Mouse (Mus musculus) Patski (cell line): ENCODE data around the gene Cabcoco1. TPM values are rescaled to one million over a fixed set of nuclear protein-coding genes. Genes with fewer than 3 reads are reported as not detected.

ENCODE experiments used
- ATAC-seq: fragments of 100-300 bp; one replicate; pipeline ENCODE4 v1.8.0; 2021
- CTCF ChIA-PET: fragments of 350-600 bp; sonication (Branson Sonifier 250); formaldehyde crosslinking; loops from one replicate; lab custom pipeline; 2022; ENCODE audit warnings: inconsistent platforms; lab: Charles Lee
- POLR2A ChIA-PET: fragments of 350-600 bp; sonication (Branson Sonifier 250); formaldehyde crosslinking; loops from one replicate; lab custom pipeline; 2022; ENCODE audit warnings: antibody characterized with exemption, inconsistent platforms; lab: Charles Lee
- DNase-seq: peaks from one replicate; pipeline ENCODE4 v3.0.0-alpha.2; 2011; ENCODE audit warnings: low read depth, low spot score
- H3K27me3 ChIP-seq: fragments of 371-371 bp; one replicate; pipeline ENCODE4 v1.5.1; 2021
- CTCF ChIP-seq: fragments of 100-300 bp; IDR thresholded peaks from one replicate; pipeline ENCODE4 v1.5.1; 2021
- in situ Hi-C: fragments of 300-500 bp; cut with MboI; formaldehyde crosslinking; loops from 3 replicates; pipeline ENCODE4 v1.11.1; 2018; ENCODE audit warnings: low pct_unique_long_range_greater_than_20kb, mixed read lengths
- polyA plus RNA-seq: library from polyadenylated mRNA; unstranded; gene quantifications from one replicate; pipeline ENCODE4 v1.2.3, GENCODE M21; 2021

Cabcoco1 gene
- polyA plus RNA-seq, 1 experiment from 2014 or later = not detected

DNA sequence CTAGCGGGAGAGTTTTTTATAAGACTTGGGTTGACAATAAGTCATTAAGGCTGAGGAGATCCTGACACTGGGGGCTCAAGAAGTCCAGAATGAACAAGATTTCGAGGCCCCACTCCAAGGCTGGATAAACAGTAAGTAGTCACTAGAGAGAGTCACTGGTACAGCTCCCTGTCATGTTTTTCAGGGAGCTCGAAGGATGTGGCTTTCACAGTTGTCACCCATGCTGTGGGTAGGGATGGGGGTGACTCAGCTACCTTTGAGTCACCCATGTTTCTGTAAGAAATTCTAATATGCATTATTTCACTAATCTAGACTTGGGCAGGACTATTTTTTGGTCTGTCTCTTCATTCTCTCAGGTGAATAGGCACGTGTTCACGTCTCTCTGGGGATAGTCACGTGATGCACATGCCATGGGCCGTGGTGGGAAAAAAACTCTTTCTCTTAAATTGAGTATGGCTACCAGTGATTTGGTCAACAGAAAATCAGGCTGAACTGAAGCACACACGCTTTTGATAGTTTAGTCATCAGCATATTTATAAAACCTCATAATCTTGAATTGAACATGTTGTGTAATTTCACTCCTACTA, 29.2 kb downstream of the Cabcoco1 start:
- TF ChIP-seq CTCF = no peak
- CTCF ChIA-PET = interaction anchor here (0.8 to 1.7 kb wide), 2 partner anchors 12 to 48 kb away, joined by 3 to 4 read pairs; no protein-coding TSS in a partner anchor
- POLR2A ChIA-PET = no interaction called here
- no peaks in the 10 kb centered on the region for H3K27me3 ChIP-seq
- in situ Hi-C loops = no loop called here
- ATAC-seq (no peak), DNase-seq (no peak)

- no peak for DNase-seq
- ChIA-PET POLR2A (no interaction called here), CTCF (no interaction called here)
- in situ Hi-C loops = no loop called here
- H3K27me3 ChIP-seq = no peaks in the 10 kb centered on the region
- ATAC-seq = no peak
- no peak for TF ChIP-seq CTCF
These were observed 34.0 kb downstream of the Cabcoco1 start for GRCm38 (mm10) chr10:68507741-68508140.

DNA sequence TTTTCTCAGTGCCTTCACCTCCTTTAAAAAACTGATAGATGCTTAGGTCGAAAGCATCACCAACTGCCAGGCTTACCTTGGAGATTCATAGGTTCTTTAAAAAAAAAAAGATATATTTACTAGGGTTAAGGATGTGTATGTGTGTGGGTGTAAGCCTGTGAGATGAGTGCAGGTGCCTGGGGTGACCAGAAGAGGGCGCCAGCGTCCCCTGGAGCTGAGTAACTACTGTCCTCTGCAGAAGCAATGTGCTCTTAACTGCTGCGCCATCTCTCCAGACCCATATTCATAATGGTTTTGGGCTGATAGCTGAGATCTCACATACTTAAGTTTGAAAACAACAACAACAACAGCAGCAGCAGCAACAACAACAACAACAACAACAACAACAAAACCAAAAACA, 35.5 kb downstream of the Cabcoco1 start:
- no peak for DNase-seq

DNA sequence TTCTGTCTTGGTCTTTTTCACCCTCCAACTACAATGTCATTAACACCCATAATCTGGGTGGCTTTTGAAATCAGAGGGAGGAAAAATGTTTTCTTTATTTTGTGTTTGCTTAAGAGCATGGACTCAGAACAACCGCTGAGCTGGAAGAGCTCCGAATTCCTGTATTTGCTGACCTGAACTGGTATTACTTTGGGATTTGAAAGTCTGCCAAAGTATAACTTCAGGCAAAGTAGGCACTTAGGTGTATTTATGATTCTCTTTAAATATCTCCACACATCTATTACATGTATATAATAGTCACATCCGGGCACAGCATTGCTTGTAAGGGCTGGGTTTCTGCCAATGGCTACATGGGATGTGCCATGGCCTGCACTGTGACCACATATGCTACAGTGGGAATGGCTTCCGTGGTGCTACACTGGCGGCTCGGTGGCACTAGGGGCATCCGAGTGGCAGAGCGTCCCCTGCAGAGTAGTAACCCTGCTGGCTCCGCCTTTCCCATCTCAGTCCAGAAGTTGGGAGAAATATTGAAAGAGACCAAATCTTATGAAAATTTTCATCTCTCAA, 37.0 kb downstream of the Cabcoco1 start:
- no peak for ATAC-seq
- ChIA-PET POLR2A (interaction anchor here (0.6 to 0.7 kb wide), 2 partner anchors 38 to 76 kb away, joined by 3 to 4 read pairs; no protein-coding TSS in a partner anchor), CTCF (no interaction called here)
- H3K27me3 ChIP-seq = no peaks in the 10 kb centered on the region
- in situ Hi-C loops = no loop called here
- TF ChIP-seq CTCF = no peak
- DNase-seq = no peak

More for the DNA sequence above, 35.5 kb downstream of the Cabcoco1 start:
- CTCF ChIA-PET = no interaction called here
- ATAC-seq = no peak
- no peaks in the 10 kb centered on the region for H3K27me3 ChIP-seq
- in situ Hi-C loops = no loop called here
- peak; percentile 56 for TF ChIP-seq CTCF
- POLR2A ChIA-PET = no interaction called here

DNA sequence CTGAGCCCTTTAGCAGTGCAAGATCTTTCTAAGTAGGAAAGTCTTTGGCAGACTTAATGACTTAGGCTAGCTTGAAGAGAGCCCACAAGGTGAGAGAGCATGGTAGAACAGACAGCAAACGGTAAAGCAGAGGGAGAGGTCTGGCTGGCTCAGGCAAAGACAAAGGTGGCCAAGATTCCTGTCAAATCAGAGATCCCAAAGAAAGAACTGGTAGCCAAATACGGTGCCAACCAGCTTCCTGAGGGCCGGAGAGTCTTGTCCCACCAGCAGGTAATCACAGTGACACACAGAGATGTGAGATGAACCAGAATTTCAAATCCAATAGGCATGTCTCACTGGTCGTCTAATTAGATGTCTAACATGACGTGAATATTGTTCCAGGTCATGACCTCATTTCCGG, 40.6 kb downstream of the Cabcoco1 start:
- POLR2A ChIA-PET = interaction anchor here (0.8 kb wide), 1 partner anchor 147 kb away, joined by 3 read pairs; no protein-coding TSS in a partner anchor
- CTCF ChIA-PET = interaction anchor here (1.0 to 1.2 kb wide), 3 partner anchors 9 to 13 kb away, joined by 3 read pairs; no protein-coding TSS in a partner anchor
- H3K27me3 ChIP-seq = no peaks in the 10 kb centered on the region
- in situ Hi-C loops = no loop called here
- TF ChIP-seq CTCF = no peak
- DNase-seq (no peak), ATAC-seq (no peak)

- POLR2A ChIA-PET = no interaction called here
- DNase-seq (no peak), ATAC-seq (no peak)
- H3K27me3 ChIP-seq = no peaks in the 10 kb centered on the region
- TF ChIP-seq CTCF = no peak
- in situ Hi-C loops = no loop called here
- CTCF ChIA-PET = no interaction called here
These were observed 46.5 kb downstream of the Cabcoco1 start for GRCm38 (mm10) chr10:68495246-68495645.

GRCm38 (mm10) chr10:68491557-68491956, 50.1 kb downstream of the Cabcoco1 start:
- POLR2A ChIA-PET = no interaction called here
- TF ChIP-seq CTCF = no peak
- no peaks in the 10 kb centered on the region for H3K27me3 ChIP-seq
- ATAC-seq (no peak), DNase-seq (no peak)
- CTCF ChIA-PET = no interaction called here
- in situ Hi-C loops = no loop called here

GRCm38 (mm10) chr10:68490781-68491180, 50.9 kb downstream of the Cabcoco1 start:
- CTCF ChIA-PET = no interaction called here
- no peak for DNase-seq
- no peaks in the 10 kb centered on the region for H3K27me3 ChIP-seq
- ATAC-seq = no peak
- in situ Hi-C loops = no loop called here
- no peak for TF ChIP-seq CTCF
- POLR2A ChIA-PET = no interaction called here

- ATAC-seq (no peak), DNase-seq (no peak)
- ChIA-PET POLR2A (no interaction called here), CTCF (no interaction called here)
- H3K27me3 ChIP-seq = no peaks in the 10 kb centered on the region
- TF ChIP-seq CTCF = no peak
- in situ Hi-C loops = loop anchor here (25.0 kb wide), 1 partner anchor 310 kb away; no protein-coding TSS in a partner anchor
These were observed 68.9 kb downstream of the Cabcoco1 start for GRCm38 (mm10) chr10:68472799-68473198.

- CTCF ChIA-PET = interaction anchor here (0.7 to 1.6 kb wide), 14 partner anchors 14 to 857 kb away, joined by 3 to 7 read pairs (median 3); no protein-coding TSS in a partner anchor
- in situ Hi-C loops = loop anchor here (10.0 to 25.0 kb wide), 3 partner anchors 304 to 849 kb away; no protein-coding TSS in a partner anchor
- no peak for ATAC-seq
These were observed 75.9 kb downstream of the Cabcoco1 start for GRCm38 (mm10) chr10:68465737-68466327.

GRCm38 (mm10) chr10:68464943-68465342, 76.8 kb downstream of the Cabcoco1 start:
- DNase-seq = peak; percentile 13
- no peak for ATAC-seq
- in situ Hi-C loops = loop anchor here (5.0 to 25.0 kb wide), 5 partner anchors 183 to 850 kb away; no protein-coding TSS in a partner anchor
- H3K27me3 ChIP-seq = no peaks in the 10 kb centered on the region
- ChIA-PET CTCF (interaction anchor here (0.7 to 1.6 kb wide), 19 partner anchors 13 to 858 kb away, joined by 3 to 7 read pairs (median 3); no protein-coding TSS in a partner anchor), POLR2A (no interaction called here)
- TF ChIP-seq CTCF = peak; percentile 90

More at GRCm38 (mm10) chr10:68465737-68466327, 75.9 kb downstream of the Cabcoco1 start:
- DNase-seq = no peak
- POLR2A ChIA-PET = no interaction called here
- TF ChIP-seq CTCF = no peak
- H3K27me3 ChIP-seq = no peaks in the 10 kb centered on the region
